Mouse (Mus musculus) gastrocnemius, adult 18-20 months (tissue): ENCODE results near the gene Ube2i. TPM values are rescaled to one million over a fixed set of nuclear protein-coding genes. Genes with fewer than 3 reads are reported as not detected.

Experiments
- DNase-seq: peaks from one replicate; pipeline ENCODE4 v3.0.0; 2021; ENCODE audit warnings: low spot score
- long read RNA-seq, 2 experiments: library from polyadenylated mRNA; stranded (forward); transcript quantifications; one replicate each; pipeline ENCODE4 v2.0.0; 2021
- total RNA-seq, 2 experiments: library from RNA; stranded (reverse); gene quantifications; 2 replicates each; pipeline ENCODE4 v1.2.3; 2021

The Ube2i gene
- 10 to 100 TPM; 57.0 to 61.5 TPM for total RNA-seq
- long read RNA-seq, experiment 1, transcript Ube2i-213 (7 exons, 824 nt), result major isoform, 69 of 79 reads
- long read RNA-seq, experiment 1, partial matches to known transcripts, result 2 of 79 reads
- long read RNA-seq, experiment 1, other reads (novel, unspliced or antisense), result 6 of 79 reads
- long read RNA-seq, experiment 2, transcript Ube2i-213 (7 exons, 824 nt), result major isoform, 66 of 81 reads
- long read RNA-seq, experiment 2, partial matches to known transcripts, result 2 of 81 reads
- long read RNA-seq, experiment 2, other reads (novel, unspliced or antisense), result 10 of 81 reads

DNA sequence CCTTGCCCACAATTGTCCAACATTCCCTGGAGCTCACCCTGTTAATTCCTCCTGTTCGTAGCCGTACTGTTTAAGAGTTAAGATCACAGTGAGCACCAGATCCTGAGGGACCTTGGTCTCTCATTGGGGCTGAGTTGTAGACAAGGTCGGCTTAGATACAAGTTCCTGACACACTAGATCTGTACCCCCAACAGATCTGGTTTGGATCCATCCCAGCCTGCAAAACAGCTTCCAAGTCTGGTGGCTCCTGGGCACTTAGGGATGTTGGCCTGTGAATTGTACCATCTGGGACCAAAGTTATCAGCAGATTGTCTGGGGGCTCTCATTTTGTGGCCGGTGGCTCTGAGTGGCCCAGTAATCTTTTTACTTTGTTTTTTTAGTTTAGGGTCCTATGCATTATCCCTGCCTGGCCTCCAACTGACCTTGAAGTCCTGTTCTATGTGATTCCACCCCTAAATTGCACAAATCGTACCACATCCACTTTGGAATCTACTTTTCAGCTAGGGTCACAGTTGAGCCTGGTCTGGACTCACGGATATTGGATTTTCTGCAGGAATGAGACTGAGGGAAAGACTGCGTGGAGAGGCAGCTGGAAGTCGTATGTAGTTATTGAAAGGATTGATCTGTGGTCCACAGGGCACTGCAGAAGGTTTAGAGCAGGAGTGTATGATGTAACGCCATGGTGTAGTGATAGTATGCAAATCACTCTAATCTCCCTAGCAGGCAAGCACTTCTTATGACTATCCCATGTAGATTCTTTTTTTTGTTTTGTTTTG is at the start of gene Ube2i:
Gene Ube2i, minus strand, starts transcription at position 52 of the 776 bp plus-strand sequence.
- DNase-seq, result peak; percentile 10

DNA sequence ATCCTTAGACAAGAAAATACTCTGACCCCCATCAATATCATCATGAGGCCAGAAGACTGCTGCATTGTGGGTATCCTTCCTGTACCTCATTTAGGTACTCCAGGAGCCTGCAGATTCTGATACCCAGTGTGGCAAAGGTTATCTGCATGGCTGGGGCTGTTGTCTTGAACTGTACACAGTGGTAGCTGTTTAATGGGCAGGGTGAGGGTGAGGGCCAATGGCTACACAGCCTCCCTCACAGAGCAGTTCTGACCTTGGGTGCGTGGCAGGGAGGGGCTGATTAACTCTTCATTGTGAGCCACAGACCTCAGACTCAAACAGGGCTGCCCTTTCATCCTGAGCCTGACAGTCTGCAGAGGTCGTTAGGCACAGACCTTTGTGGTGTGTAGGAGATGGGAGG is 48.5 kb upstream of the Ube2i start:
- DNase-seq, result no peak

DNA sequence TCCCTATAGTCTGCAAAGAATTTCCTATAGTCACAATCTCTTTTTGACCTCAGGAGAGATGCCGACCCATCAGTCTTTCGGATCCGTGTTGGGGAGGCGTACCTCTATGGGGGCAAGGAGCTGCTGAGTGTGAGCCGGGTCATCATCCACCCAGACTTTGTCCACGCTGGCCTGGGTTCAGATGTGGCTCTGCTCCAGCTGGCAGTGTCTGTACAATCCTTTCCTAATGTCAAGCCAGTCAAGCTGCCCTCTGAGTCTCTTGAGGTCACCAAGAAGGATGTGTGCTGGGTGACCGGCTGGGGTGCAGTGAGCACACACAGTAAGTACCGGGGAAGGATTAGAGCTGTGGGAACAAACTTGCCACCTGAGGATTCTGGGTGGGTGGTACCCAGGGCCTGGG is 46.4 kb upstream of the Ube2i start:
- DNase-seq, result no peak

- no peak for DNase-seq
Observed at GRCm38 (mm10) chr17:25318354-25318753, 43.9 kb upstream of the Ube2i start, which contains the start of gene Prss29. Gene Prss29, plus strand, starts transcription at chr17:25318654.

DNA sequence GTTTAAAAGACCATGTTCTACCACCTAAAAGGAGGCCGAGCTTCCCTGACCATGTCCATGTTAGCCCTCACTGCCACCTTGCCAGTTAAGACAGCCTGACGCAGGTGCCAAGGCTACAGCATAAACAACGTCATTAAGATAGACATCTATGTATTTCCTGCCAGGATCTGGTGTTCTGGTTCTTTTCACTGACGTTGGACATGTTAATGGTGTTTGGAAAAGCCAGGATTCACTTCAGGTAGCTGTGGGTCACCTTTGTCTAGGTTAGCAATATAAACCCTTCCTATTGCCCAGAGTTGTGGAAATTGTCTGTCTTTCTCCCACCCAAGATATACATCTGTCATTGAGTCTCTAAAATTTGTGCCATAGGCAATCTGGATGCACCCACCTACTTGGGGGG is 33.9 kb upstream of the Ube2i start, which contains the start of gene Prss28:
Gene Prss28, plus strand, starts transcription at position 301 of the 400 bp plus-strand sequence.
- DNase-seq, result no peak

DNA sequence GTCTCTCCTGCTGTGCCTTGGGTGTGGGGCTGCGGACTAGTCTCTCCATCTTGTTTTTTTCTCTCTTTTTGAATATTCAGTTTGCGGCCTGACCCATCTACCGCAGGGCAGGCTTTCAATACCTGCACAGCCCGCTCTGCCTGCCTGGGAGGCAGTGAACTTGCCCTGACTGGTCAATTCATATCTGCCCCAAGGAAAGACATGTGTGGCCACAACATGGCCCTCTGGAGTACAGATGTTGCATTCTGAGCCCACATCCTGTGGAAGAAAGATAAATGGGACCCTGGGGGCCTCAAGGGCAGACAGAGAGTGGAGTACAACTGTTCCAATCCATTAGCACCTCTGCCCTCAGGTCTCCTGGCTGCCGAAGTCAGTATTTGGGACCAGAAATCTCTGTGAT is 23.7 kb upstream of the Ube2i start, which contains the start of gene Prss34:
Gene Prss34, plus strand, starts transcription at position 301 of the 400 bp plus-strand sequence.
- no peak for DNase-seq

GRCm38 (mm10) chr17:25294111-25294510 is 19.7 kb upstream of the Ube2i start:
- DNase-seq, result peak; percentile 11

DNA sequence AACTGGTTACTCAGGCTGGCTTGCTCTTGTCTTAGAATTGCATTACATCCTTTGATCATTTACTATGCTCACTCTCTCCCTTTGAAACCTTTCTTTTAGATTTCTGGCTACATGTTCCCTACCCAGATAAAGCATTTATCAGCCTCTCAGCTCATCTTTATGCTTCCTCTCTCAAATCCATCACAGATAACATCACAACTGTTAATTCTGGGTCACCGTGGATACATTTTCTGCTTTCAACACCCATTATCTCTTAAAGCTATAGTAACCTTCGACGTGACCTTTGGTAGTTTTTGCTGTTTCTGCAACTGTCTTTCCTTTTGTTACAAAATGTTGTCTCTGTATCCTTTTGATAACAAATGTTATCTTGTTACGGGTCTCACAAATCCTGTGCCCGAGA is 19.1 kb upstream of the Ube2i start:
- no peak for DNase-seq

DNA sequence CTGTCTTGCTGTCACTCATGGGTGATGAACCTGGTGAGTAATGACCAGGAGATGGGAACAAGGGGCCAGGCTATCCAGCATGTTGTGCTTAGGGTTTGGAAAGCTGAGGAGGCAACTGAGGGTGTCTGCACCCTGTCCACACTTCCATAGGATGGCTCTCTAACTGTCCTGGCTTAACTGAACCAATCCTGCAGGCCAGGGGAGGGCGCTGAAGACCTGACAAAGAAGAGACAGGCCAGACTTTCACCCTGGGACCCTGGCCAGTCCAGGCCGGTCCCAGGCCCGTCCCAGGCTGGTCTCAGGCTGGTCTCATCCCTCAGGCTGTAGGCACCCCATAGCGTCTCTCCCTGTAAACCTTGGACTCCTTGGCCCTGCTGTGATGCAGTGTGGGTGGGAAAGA is 16.0 kb upstream of the Ube2i start:
- DNase-seq, result no peak

DNA sequence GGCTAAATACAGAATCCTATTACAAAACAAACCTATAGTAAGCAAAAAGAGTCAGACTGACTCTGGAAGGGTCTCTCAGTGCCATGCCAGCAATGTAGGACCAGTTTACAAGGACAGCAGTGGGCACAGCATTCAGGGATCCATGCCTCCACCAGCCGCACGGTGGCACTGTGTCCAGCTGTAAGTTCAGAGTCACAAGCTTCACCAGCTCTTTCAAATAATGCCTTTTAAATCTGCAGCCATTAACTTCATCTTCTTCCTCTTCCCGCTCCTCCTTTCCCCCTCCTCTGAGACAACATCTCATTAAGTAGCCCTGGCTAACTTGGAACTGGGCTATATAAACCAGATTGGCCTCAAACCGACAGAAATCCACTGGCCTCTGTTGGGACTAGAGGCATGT is 14.4 kb upstream of the Ube2i start:
- no peak for DNase-seq

GRCm38 (mm10) chr17:25285033-25285432 is 10.6 kb upstream of the Ube2i start:
- peak; percentile 66 for DNase-seq

DNA sequence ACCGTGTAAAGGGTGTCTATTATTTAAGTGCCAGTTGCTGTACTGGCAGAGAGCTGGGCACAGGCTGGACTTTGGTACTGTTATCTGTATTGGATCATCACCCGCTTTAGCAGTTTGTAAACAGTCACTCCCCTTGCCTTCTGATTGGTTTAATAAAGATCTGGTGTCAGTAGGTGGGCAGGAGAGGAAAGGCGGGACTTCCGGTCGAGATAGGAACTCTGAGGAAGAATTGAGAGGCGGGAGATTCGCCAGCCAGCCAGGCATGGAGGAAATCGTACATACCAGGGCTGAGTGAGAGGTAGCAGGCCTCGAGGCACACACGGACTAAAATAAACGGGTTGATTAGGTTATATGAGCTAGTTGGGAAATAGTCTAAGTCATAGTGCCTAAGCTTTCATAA is 7.7 kb upstream of the Ube2i start:
- peak; percentile 29 for DNase-seq

DNA sequence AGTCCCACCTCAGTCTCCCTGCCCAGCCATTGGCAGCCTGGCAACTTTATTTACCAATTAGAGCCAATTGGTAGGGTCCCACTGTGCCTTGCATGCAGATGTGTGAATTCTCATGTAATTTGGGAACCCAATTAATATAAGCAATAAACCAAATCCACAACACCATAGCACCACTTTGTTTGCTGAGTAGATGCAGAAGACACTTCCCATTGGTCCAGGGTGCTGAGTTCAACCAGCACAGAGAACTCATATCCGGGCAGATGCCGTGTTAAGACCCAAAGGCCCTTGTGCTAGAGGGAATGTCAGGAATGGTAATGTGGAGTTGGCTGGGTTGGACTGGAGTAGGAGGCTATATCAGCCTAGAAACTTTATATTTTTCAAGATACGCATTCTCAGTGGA is 1.4 kb upstream of the Ube2i start:
- no peak for DNase-seq

GRCm38 (mm10) chr17:25273706-25274501 is 518 bp downstream of the Ube2i start:
- DNase-seq, result peak; percentile 97

DNA sequence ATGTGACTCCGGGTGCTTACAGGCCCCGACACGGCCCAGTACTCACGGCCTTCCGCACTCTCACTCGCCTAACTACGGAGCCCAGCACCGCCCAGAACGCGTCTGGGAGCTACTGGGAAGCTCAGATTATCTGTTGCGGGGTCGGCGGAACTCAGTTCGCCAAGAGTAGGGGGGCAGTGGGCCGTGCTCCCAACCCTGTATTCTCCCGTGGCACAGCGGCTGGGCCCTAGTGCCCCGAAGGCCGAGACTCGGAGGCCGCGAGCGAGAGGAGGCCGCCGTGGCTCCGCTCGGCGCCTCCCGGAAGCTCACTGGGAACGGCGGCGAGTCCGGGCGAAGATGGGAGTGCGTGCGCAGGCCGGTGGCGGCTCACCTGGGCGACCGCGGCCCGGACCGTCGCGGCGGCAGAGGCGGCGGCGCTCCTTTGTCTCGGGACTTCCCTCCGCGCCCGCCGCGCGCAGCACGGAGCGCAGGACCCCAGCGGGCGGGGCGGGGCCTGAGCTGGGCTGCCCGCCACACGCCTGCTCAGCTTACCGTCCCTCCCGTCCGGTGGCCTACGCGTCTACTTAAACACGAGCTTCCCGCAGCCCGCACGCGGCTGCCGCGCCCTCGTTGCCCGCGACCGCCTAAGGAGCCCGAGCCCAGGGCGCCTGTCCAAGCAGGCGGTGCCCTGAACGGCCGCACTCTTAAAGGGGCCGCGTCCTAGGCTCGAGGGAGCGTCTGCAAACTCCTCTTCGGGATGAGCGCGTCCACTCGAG is 1.3 kb downstream of the Ube2i start:
- DNase-seq, result peak; percentile 90

- no peak for DNase-seq
Observed at GRCm38 (mm10) chr17:25272326-25272725, 2.1 kb downstream of the Ube2i start.

DNA sequence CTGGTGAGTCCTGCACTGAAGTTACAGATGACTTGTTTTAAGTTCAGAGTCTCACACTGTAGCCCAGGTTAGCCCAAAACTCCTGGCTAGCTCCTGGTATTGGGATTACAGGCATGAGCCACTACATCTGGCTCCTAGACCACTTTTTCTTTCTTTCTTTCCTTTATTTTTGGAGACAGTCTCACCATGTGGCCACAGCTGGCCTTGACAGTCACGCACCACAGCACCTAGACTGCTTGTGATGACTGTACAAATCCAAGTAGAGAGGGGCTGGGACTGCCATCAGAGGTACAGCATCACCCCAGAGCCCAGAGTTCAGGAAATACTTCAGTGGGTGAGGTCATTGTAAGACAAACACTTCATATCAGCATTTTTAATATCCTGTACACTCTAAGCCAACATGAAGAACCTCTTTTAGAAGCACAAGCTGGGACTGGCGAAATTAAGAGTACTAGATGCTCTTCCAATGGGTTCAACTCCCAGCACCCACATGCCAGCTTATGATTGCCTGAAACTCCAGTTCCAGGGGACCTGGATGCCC is 3.6 kb downstream of the Ube2i start:
- no peak for DNase-seq

- peak; percentile 71 for DNase-seq
Observed at GRCm38 (mm10) chr17:25264453-25264852, 10.0 kb downstream of the Ube2i start.

DNA sequence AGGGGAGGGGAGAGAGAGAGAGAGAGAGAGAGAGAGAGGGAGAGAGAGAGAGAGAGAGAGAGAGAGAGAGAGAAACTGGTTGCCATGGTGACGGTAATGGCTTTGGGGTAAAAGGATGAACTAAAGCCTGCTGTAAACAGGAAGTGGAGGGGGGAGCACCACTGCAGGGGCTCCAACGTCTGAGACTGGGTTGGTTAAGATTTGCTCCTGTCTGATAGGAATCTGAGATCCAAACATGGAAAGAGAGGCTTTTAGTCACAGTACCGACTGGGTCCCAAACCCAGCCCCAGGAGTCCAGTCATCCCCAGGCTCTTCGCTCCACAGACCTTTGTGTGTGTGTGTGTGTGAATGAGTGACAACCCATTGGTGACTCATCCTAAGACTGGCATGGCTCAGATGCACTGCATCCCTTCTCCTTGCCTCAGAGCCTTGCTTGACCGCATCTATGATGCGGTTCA is 16.6 kb downstream of the Ube2i start:
- DNase-seq, result no peak

DNA sequence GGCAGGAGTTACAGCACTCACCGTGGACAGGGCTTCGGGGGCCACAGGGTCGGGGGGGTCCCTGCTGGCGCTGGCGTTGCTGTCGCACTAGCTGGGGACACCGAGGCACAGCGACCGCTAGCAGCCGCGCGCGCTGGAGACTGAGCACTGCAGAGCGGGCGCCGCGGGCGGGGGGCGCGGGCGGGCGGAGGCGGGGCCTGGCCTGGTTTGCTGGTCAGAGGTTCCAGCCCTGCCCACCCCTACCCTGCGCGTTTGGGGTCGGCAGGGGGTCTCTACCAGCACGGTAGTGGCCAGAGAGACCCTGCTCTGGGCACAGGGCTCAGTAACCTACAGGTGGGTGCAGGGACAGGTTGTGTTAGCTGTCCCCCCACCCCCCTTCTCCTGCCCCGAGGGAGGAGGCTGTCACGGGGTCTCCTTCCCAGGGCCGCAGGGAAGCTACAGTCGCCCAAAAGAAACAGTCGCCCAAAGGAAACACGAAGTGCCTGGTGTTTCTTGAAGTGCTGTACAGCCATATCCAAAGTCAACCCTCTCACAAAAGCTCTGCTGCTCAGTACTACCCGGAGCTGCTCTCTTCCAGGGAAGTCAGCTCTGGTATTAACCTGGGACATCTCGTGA is 18.2 kb downstream of the Ube2i start, which contains the start of gene Baiap3:
Gene Baiap3, minus strand, starts transcription at position 225 of the 615 bp plus-strand sequence.
- DNase-seq, result no peak
